Mouse (Mus musculus): ENCODE results near the gene Ralgps1. TPM values are rescaled to one million over a fixed set of nuclear protein-coding genes. Genes with fewer than 3 reads are reported as not detected.

Gene Ralgps1
- total and polyA plus RNA-seq, 2 experiments from 2014 or later = 20.7 to 69.9 TPM

DNA sequence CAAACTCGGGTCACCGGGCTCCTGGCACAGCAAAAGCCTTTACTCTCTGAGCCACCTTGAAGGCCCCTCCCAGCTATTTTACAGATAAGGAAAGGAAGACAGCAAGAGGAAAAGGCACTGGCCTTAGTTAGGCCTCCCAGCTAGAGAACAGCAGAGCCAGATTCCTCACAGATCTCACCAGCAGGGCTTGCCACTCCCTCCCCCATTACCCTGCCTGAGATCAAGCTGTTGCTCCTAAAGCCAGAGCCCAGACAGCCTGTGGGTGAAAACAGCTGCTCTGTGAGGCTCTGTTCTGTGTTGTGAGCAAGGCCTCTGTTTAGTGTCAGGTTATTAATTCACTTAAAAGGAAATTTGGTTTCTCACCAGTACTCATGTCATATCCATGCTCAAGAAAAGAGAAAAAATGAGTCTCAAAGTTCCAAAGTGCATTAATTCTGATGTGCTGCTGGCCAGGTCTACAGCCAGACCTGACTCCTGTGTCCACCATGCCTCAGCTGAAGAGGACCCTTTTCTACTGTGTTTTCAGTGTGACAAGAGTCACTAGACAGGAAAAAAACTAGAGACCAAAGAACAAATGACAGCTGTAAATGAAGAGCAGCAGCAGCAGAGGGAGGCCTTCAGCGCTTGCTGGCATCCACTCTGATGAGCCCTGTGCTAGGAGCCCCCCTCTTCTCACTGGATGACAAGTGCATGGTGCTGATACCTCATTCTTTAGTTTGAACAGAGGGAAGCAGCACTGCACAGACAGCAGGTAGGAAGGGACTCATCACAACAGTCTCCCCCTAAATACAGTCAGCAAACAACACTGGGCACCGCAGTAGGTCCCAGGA is 55.8 kb downstream of the Ralgps1 start:
- H3K4me3 ChIP-seq (ENCODE audit: low read length) = no peak overlapping the region
- DNase-seq (ENCODE audit: low spot score) = peak; percentile 40
- TF ChIP-seq CTCF (IDR thresholded peaks at IDR 0.05; ENCODE audit: low read depth) = no peak
- peaks cover 20% of the 10 kb centered on the region; the same call in 1 of the 2 replicates for H3K4me1 ChIP-seq (ENCODE audit: insufficient read depth, low read length)
- no peaks in the 10 kb centered on the region for H3K27me3 ChIP-seq (ENCODE audit: insufficient read depth, low read length)
- no peak overlapping the region; the same call in 1 of the 2 replicates for H3K9ac ChIP-seq (replicated peaks; ENCODE audit: low read length)
- 78% methylated on average over 4 of the region's 4 CpGs for WGBS
- no peak overlapping the region for H3K4me2 ChIP-seq (ENCODE audit: low read depth, low read length)
- H3K36me3 ChIP-seq (ENCODE audit: insufficient read depth, low read length) = no peaks in the 10 kb centered on the region
- H3K27ac ChIP-seq = peak overlapping the region; percentile 43; the same call in 1 of the 2 replicates
- H3K9me3 ChIP-seq (ENCODE audit: low read length) = no peaks in the 10 kb centered on the region
- no peak for ATAC-seq

DNA sequence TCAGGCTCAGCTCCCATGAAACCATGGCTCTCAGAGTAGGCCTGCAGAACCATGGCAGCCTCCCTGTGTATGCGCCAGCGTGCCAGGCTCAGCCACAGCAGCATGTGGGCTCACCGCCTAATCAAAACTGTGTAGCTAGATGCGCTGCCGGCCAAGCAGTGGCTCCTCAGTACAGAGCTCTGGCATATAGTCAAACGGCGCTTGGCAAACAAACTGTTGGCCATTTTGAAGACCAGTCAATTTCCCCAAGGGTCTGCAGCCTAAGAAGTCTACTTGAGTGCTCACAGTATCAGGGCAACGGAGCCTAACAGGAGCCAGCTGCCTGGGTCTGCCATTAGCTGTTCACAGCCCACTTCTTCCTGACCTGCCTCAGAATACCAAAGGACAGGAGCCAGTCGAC is 61.9 kb downstream of the Ralgps1 start:
- no peaks in the 10 kb centered on the region for H3K9me3 ChIP-seq (ENCODE audit: low read length)
- H3K36me3 ChIP-seq (ENCODE audit: insufficient read depth, low read length) = no peaks in the 10 kb centered on the region
- no peak overlapping the region for H3K4me2 ChIP-seq (ENCODE audit: low read depth, low read length)
- peak; percentile 89 for DNase-seq (ENCODE audit: low spot score)
- no peaks in the 10 kb centered on the region for H3K27me3 ChIP-seq (ENCODE audit: insufficient read depth, low read length)
- H3K4me3 ChIP-seq (ENCODE audit: low read length) = no peak overlapping the region
- TF ChIP-seq CTCF (IDR thresholded peaks at IDR 0.05; ENCODE audit: low read depth) = no peak
- H3K27ac ChIP-seq = peak overlapping the region; percentile 41; the same call in 1 of the 2 replicates
- WGBS = 43% methylated on average over 9 of the region's 9 CpGs
- no peaks in the 10 kb centered on the region for H3K4me1 ChIP-seq (ENCODE audit: insufficient read depth, low read length)
- no peak overlapping the region for H3K9ac ChIP-seq (replicated peaks; ENCODE audit: low read length)
- peak; percentile 83 for ATAC-seq

DNA sequence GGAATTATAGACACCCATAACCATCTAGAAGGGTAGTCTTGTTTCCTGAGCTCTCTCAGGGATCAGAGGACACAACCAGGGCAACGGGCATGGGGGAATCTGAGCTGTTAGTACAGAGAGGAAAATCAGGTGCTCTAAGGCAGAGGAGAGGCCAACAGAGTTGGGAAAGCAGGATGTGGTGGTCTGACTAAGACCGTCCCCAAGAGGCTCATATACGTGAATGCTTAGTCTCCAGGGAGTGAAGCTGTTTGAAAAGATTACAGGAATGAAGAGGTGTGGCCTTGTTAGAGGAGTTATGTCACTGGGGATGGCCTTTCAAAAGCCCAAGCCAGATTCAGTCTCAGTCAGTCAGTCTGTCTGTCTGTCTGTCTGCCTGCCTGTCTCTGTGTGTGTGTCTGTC is 64.7 kb downstream of the Ralgps1 start:
- Histone ChIP-seq H3K9ac (replicated peaks; ENCODE audit: low read length) (no peak overlapping the region), H3K4me3 (ENCODE audit: low read length) (no peak overlapping the region), H3K27ac (no peak overlapping the region), H3K36me3 (ENCODE audit: insufficient read depth, low read length) (no peaks in the 10 kb centered on the region), H3K27me3 (ENCODE audit: insufficient read depth, low read length) (no peaks in the 10 kb centered on the region), H3K4me1 (ENCODE audit: insufficient read depth, low read length) (no peaks in the 10 kb centered on the region), H3K4me2 (ENCODE audit: low read depth, low read length) (no peak overlapping the region), H3K9me3 (ENCODE audit: low read length) (no peaks in the 10 kb centered on the region)
- no peak for DNase-seq (ENCODE audit: low spot score)
- 74% methylated on average over 3 of the region's 3 CpGs for WGBS
- ATAC-seq = no peak
- TF ChIP-seq CTCF (IDR thresholded peaks at IDR 0.05; ENCODE audit: low read depth) = no peak

DNA sequence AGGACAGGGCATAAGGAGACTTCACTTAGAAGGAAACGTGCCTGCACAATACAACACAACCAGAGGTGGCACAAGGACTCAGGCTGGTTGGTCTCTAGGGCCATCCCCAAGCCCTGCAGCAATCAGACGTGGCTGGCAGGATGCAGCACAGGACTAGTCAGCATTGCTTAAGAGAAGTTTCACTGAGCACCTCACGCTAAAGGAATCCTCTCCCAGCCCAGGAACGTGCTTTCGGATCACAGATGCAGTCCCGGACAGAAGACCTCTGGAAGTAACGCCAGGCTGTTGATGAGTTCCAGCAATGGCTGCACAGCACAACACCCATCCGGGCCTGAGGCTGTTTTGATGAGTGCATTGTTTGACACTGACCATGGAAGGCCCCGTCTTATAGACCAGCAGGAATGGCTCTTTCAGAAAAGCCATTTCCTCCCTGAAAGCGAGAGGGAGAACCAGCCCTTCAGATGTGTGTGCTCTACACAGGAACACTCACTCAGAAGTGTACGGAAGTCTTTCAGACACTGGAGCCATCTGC is 67.8 kb downstream of the Ralgps1 start:
- WGBS = 74% methylated on average over 11 of the region's 11 CpGs
- H3K27ac ChIP-seq = no peak overlapping the region

DNA sequence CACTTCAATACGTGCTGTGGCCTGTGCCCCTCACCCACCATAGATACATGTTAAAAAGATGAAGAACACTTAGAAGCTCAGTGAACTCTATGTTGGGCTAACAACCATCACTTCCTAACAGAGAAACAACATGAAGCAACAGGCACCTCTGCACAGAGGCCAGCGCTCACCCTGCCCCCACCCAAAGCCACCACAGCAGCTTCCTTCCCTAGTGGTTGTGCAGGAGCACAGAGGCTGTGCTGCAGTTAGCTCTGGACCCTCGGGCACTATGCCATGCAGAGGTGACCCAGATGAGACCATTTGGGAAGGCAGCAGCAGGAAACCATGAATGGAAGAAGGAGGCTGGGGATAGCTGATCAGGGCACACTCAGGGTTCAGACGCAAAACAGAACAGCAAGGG is 68.5 kb downstream of the Ralgps1 start:
- Histone ChIP-seq H3K9me3 (ENCODE audit: low read length) (no peaks in the 10 kb centered on the region), H3K4me1 (ENCODE audit: insufficient read depth, low read length) (no peaks in the 10 kb centered on the region), H3K9ac (replicated peaks; ENCODE audit: low read length) (no peak overlapping the region), H3K4me2 (ENCODE audit: low read depth, low read length) (no peak overlapping the region), H3K27me3 (ENCODE audit: insufficient read depth, low read length) (no peaks in the 10 kb centered on the region), H3K27ac (no peak overlapping the region), H3K36me3 (ENCODE audit: insufficient read depth, low read length) (no peaks in the 10 kb centered on the region), H3K4me3 (ENCODE audit: low read length) (no peak overlapping the region)
- WGBS = 73% methylated on average over 4 of the region's 4 CpGs
- TF ChIP-seq CTCF (IDR thresholded peaks at IDR 0.05; ENCODE audit: low read depth) = no peak
- no peak for DNase-seq (ENCODE audit: low spot score)
- ATAC-seq = no peak

More for the DNA sequence above, 67.8 kb downstream of the Ralgps1 start:
- Histone ChIP-seq H3K4me3 (ENCODE audit: low read length) (no peak overlapping the region), H3K9ac (replicated peaks; ENCODE audit: low read length) (no peak overlapping the region), H3K4me2 (ENCODE audit: low read depth, low read length) (no peak overlapping the region), H3K4me1 (ENCODE audit: insufficient read depth, low read length) (no peaks in the 10 kb centered on the region), H3K9me3 (ENCODE audit: low read length) (no peaks in the 10 kb centered on the region), H3K36me3 (ENCODE audit: insufficient read depth, low read length) (no peaks in the 10 kb centered on the region), H3K27me3 (ENCODE audit: insufficient read depth, low read length) (no peaks in the 10 kb centered on the region)
- ATAC-seq (no peak), DNase-seq (ENCODE audit: low spot score) (no peak)
- no peak for TF ChIP-seq CTCF (IDR thresholded peaks at IDR 0.05; ENCODE audit: low read depth)

DNA sequence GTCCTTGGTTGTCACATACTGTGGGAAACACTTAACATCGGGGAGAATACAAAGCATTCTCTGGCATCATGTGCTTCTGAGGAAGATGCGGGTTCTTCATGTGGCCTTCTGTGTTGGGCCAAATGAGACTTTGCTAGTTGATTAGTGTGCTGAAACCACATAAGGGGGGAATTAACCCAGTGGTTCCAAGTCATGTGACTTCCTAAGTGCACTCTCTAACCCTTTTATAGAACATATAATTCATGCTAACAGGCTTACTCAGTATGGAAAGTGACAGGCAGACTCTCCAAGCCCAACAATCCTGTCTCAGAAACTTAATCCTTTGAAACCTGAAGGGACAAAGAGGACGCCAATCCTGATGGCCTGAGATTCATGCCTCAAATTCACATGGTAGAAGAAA is 68.9 kb downstream of the Ralgps1 start:
- no peak for TF ChIP-seq CTCF (IDR thresholded peaks at IDR 0.05; ENCODE audit: low read depth)
- no peak for ATAC-seq
- no peak overlapping the region for H3K4me2 ChIP-seq (ENCODE audit: low read depth, low read length)
- no peak for DNase-seq (ENCODE audit: low spot score)
- no peak overlapping the region for H3K27ac ChIP-seq
- no peaks in the 10 kb centered on the region for H3K4me1 ChIP-seq (ENCODE audit: insufficient read depth, low read length)
- no peak overlapping the region for H3K4me3 ChIP-seq (ENCODE audit: low read length)
- no peaks in the 10 kb centered on the region for H3K36me3 ChIP-seq (ENCODE audit: insufficient read depth, low read length)
- no peaks in the 10 kb centered on the region for H3K27me3 ChIP-seq (ENCODE audit: insufficient read depth, low read length)
- WGBS = 70% methylated on average over 3 of the region's 3 CpGs
- no peak overlapping the region for H3K9ac ChIP-seq (replicated peaks; ENCODE audit: low read length)
- no peaks in the 10 kb centered on the region for H3K9me3 ChIP-seq (ENCODE audit: low read length)
